Mouse (Mus musculus): Measurements from ENCODE around the gene Ankrd44. TPM values are rescaled to one million over a fixed set of nuclear protein-coding genes. Genes with fewer than 3 reads are reported as not detected.

Gene Ankrd44
- total and polyA plus RNA-seq, 3 experiments: 12.7 to 23.0 (median 19.8) TPM

- no peak for DNase-seq (ENCODE audit: extremely low read depth)
- Histone ChIP-seq H3K79me2 (replicated peaks; ENCODE audit: control insufficient read depth, extremely low read depth, insufficient read depth, poor library complexity, severe bottlenecking) (no peaks in the 10 kb centered on the region), H3K9me3 (replicated peaks; ENCODE audit: low read length) (no peaks in the 10 kb centered on the region), H3K27ac (ENCODE audit: insufficient read depth, low read depth) (no peak overlapping the region), H3K4me3 (replicated peaks in 1 of 3; ENCODE audit: low read depth in 2 of 3, low read length in 2 of 3, poor library complexity in 1 of 3) (no peak overlapping the region), H3K4me1 (ENCODE audit: control insufficient read depth in 1 of 2, insufficient read depth in 2 of 2) (no peaks in the 10 kb centered on the region), H3K36me3 (replicated peaks in 1 of 2; ENCODE audit: control insufficient read depth in 1 of 2, insufficient read depth in 1 of 2, low read length in 1 of 2) (peaks cover 0 to 15% of the 10 kb centered on the region in 2 experiments), H3K27me3 (replicated peaks) (no peaks in the 10 kb centered on the region), H3K9ac (ENCODE audit: insufficient read depth, low read depth) (no peak overlapping the region), H3K4me2 (ENCODE audit: insufficient read depth, low read depth, poor library complexity, severe bottlenecking) (no peak overlapping the region)
- TF ChIP-seq TBP (conservative IDR thresholded peaks at IDR 0.05; ENCODE audit: low read depth, low read length) (no peak), USF1 (IDR thresholded peaks at IDR 0.05; ENCODE audit: low read depth, low read length) (no peak), NRF1 (IDR thresholded peaks at IDR 0.05; ENCODE audit: low read depth, low read length) (no peak), JUN (IDR thresholded peaks at IDR 0.05; ENCODE audit: insufficient read depth, low read depth, low read length) (no peak), NELFE (IDR thresholded peaks at IDR 0.05; ENCODE audit: low read depth, low read length) (no peak), ZC3H11A (IDR thresholded peaks at IDR 0.05; ENCODE audit: low read depth, low read length) (no peak), IRF4 (IDR thresholded peaks at IDR 0.05; ENCODE audit: low read depth, low read length) (no peak), USF2 (conservative IDR thresholded peaks at IDR 0.05; ENCODE audit: low read depth, low read length) (no peak), ZMIZ1 (IDR thresholded peaks at IDR 0.05; ENCODE audit: low read depth, low read length) (no peak), MAZ (IDR thresholded peaks at IDR 0.05; ENCODE audit: low read depth, low read length) (no peak), ELF1 (IDR thresholded peaks at IDR 0.05; ENCODE audit: low read depth, low read length) (no peak), EP300 (IDR thresholded peaks at IDR 0.05; ENCODE audit: low read length) (no peak), UBTF (IDR thresholded peaks at IDR 0.05; ENCODE audit: low read depth, low read length) (no peak), HCFC1 (IDR thresholded peaks at IDR 0.05; ENCODE audit: low read depth, low read length) (no peak), MEF2A (IDR thresholded peaks at IDR 0.05; ENCODE audit: borderline replicate concordance, low read depth, low read length) (no peak), MAX (IDR thresholded peaks at IDR 0.05; ENCODE audit: low read length) (no peak), MYC (IDR thresholded peaks at IDR 0.05; ENCODE audit: low read depth, low read length) (no peak)
- dilution Hi-C loops (cut with MboI; ENCODE audit: extremely low pct_ligation_motif_present, extremely low pct_unique_long_range_greater_than_20kb, low sequenced_read_pairs): no loop called here
- in situ Hi-C loops (cut with MboI; ENCODE audit: low pct_ligation_motif_present, low pct_unique_long_range_greater_than_20kb, low sequenced_read_pairs): no loop called here
Measured at GRCm38 (mm10) chr1:54695396-54695795, 230.8 kb downstream of the Ankrd44 start.

- H3K27ac ChIP-seq (ENCODE audit: insufficient read depth, low read depth): no peak overlapping the region
- no peak for DNase-seq (ENCODE audit: extremely low read depth)
- in situ Hi-C loops (cut with MboI; ENCODE audit: low pct_ligation_motif_present, low pct_unique_long_range_greater_than_20kb, low sequenced_read_pairs) (no loop called here), dilution Hi-C loops (cut with MboI; ENCODE audit: extremely low pct_ligation_motif_present, extremely low pct_unique_long_range_greater_than_20kb, low sequenced_read_pairs) (no loop called here)
- peaks cover 0 to 13% of the 10 kb centered on the region in 2 experiments for H3K36me3 ChIP-seq (replicated peaks in 1 of 2; ENCODE audit: control insufficient read depth in 1 of 2, insufficient read depth in 1 of 2, low read length in 1 of 2)
- H3K9me3 ChIP-seq (replicated peaks; ENCODE audit: low read length): no peaks in the 10 kb centered on the region
- H3K79me2 ChIP-seq (replicated peaks; ENCODE audit: control insufficient read depth, extremely low read depth, insufficient read depth, poor library complexity, severe bottlenecking): no peaks in the 10 kb centered on the region
- H3K4me3 ChIP-seq (replicated peaks in 1 of 3; ENCODE audit: low read depth in 2 of 3, low read length in 2 of 3, poor library complexity in 1 of 3): no peak overlapping the region
- H3K27me3 ChIP-seq (replicated peaks): no peaks in the 10 kb centered on the region
- H3K4me1 ChIP-seq (ENCODE audit: control insufficient read depth in 1 of 2, insufficient read depth in 2 of 2): no peaks in the 10 kb centered on the region
- no peak overlapping the region for H3K9ac ChIP-seq (ENCODE audit: insufficient read depth, low read depth)
- TF ChIP-seq POLR2A (IDR thresholded peaks at IDR 0.05; ENCODE audit: low read depth, low read length): no peak
- peak; percentile 83 for TF ChIP-seq MAFK (IDR thresholded peaks at IDR 0.05; ENCODE audit: insufficient replicate concordance, low read length)
- no peak for TF ChIP-seq MAZ (IDR thresholded peaks at IDR 0.05; ENCODE audit: low read depth, low read length)
- no peak for TF ChIP-seq NRF1 (IDR thresholded peaks at IDR 0.05; ENCODE audit: low read depth, low read length)
- no peak for TF ChIP-seq RCOR1 (conservative IDR thresholded peaks at IDR 0.05; ENCODE audit: low read depth, low read length)
- no peak for TF ChIP-seq USF1 (IDR thresholded peaks at IDR 0.05; ENCODE audit: low read depth, low read length)
- H3K4me2 ChIP-seq (ENCODE audit: insufficient read depth, low read depth, poor library complexity, severe bottlenecking): no peak overlapping the region
Measured at GRCm38 (mm10) chr1:54691824-54692223, 234.4 kb downstream of the Ankrd44 start.

Measured in CH12.LX (cell line).